Mouse (Mus musculus) testis, postnatal 10 days (tissue): Measurements from ENCODE around the gene Brd3os.
A peak's percentile ranks its signal among the peaks of the same experiment; 100 is the strongest.

Experiments used
- DNase-seq: peaks from one replicate; pipeline ENCODE4 v3.0.0; 2021; ENCODE audit warnings: low spot score

Gene Brd3os

GRCm38 (mm10) chr2:27469292-27469990 is 27.3 kb downstream of the Brd3os start:
- DNase-seq: no peak

DNA sequence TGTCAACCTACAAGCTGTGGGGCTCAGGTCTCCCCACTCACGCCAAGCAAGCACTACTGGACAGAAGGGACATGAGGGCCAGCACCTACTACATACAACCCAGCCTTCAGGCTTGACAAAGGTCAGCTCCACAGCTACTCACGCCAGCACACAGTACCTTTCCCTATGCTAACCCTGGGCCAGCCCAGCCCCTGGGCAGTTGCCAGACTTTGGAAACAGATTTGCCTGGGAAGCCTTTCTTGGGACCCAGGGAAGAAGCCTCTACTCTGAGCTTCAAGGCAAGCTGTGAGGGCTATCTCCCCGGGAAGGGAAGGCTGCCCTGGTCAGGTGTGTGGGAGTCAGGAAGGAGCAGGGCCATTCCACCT is 27.8 kb downstream of the Brd3os start:
- DNase-seq: no peak

GRCm38 (mm10) chr2:27470535-27470934 is 28.4 kb downstream of the Brd3os start:
- no peak for DNase-seq

GRCm38 (mm10) chr2:27471170-27471584 is 29.1 kb downstream of the Brd3os start:
- DNase-seq: no peak

DNA sequence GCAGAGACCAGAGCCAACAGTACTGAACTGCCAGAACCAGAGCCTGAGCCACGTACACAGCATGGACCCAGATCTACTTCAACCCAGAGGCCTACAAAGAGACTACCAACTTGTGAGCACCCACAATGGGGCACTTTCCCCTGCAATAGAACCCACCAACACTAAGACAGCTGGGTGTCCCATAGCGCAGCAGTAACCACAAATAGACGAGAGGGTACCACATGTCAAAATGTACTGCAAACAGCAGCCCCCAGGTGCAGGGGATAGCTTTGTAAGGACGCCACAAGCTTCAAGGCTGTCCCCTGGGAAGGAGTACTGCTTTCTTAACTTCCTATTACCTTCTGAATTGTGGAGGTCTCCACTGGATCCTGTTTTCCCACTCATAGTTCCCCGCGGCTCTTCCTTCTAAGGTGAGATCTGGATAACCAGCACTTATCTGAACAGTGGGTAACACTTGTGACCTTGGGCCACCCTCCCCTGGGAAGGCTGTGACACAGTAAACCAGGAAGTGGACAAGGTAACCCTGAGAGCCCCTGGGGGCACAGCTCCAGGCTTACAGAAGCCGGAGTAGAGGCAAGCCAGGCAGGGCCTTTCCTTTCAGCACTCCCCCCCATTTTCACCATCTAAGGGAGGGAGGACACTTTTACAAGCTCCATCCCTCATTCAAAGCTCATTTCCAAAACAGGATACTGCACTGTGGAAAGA is 31.1 kb downstream of the Brd3os start:
- peak; percentile 44 for DNase-seq

DNA sequence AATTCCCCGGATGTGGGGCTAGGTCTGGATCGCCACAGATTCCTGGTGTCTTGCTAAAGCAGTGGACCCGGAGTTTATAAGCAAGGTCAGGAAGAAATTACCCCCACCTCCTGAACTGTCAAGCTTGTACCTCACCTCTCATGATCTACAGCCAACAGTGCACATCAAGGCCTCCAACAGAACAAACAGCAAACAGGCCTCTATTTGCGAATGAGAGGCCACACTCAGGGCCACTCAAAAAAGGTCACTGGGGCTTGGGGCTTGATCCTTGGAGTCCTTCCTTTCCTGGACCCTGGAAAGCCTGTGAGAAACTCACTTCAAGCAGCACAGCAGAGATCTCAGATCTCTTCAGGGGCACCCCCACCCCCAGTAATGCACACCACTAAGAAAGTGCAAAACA is 31.8 kb downstream of the Brd3os start:
- DNase-seq: peak; percentile 38

GRCm38 (mm10) chr2:27474621-27475484 is 32.7 kb downstream of the Brd3os start:
- DNase-seq: peak; percentile 66

DNA sequence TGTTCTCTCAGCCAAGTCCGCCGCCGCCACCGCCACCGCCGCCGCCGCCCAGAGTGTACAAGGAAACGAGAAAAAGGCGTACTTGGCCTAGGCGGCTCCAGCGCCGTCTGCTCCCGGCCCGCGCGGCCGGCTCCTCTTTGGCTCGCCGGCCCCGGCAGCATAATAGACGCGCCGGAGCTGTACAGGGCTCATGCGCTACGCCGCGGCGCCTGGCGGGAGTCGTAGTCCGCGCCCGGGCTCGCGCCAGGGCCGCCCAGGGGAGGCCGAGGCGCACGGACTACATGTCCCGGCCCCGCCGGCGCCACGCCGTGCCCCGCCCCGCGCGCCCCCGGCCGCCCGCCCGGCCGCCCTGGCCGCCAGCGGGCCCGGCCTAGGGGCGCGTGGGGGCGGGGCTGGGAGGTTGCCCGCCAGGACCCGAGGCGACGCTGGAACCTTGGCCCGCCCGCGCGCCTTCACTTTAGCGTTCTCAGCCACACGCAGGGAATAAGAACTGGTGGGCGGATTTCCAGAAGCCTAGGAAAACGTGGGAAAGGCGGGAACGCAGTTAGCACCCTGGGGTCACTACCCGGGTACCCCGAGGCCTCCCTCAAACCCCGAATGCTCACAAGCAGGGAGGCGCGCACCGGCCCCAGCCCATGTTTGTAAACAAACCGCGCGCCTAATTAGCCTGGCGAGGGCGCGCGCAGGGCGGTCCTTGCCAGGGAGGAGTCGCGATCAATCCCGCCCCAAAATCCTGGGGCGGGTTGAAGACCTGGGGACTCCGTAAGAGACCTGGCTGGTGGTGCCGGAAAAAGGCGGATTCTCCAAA is 33.6 kb downstream of the Brd3os start:
- peak; percentile 94 for DNase-seq

DNA sequence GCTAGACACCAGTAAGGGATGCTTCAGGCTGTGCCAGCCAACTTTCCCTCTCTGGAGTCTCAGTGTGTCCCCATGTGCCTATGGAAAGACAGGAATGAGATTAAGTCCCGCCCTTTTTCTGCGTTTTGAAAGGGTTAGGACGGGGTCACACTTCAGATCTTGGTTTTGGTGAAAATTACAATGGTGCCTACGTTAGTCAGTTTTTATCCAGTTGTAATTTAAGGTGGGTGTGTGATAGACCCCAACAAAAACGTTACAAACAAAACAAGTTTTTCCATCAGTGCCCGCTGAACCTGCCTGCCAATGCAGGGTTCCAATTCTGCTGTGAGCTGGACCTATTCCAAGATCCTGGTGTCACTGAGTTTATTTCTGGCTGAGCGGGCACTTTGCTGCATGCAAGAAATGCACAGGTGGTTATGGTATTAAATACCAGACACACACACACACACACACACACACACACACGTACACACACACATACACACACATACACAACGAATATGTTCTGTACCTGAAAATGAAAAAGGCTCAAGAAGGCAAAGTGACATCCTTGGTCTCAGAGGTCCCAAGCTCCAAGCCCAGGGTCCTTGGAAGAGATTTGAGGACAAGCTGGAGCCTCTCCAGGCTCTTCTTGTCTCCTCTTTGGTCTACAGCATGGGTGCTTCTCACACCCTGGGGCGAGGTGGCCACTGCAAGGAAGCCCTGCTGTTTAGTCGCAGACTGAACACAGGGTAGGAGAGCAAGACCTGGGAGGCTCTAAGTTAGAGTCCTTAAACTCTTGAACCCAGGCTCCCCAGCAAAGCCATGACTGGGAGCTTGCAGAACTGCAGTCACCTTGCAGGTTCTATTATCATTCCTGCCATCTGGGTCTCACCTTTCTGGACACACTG is 34.4 kb downstream of the Brd3os start:
- peak; percentile 51 for DNase-seq

- no peak for DNase-seq
These were observed 37.7 kb downstream of the Brd3os start for GRCm38 (mm10) chr2:27479821-27480220.

- no peak for DNase-seq
These were observed 38.2 kb downstream of the Brd3os start for GRCm38 (mm10) chr2:27480367-27480766.

DNA sequence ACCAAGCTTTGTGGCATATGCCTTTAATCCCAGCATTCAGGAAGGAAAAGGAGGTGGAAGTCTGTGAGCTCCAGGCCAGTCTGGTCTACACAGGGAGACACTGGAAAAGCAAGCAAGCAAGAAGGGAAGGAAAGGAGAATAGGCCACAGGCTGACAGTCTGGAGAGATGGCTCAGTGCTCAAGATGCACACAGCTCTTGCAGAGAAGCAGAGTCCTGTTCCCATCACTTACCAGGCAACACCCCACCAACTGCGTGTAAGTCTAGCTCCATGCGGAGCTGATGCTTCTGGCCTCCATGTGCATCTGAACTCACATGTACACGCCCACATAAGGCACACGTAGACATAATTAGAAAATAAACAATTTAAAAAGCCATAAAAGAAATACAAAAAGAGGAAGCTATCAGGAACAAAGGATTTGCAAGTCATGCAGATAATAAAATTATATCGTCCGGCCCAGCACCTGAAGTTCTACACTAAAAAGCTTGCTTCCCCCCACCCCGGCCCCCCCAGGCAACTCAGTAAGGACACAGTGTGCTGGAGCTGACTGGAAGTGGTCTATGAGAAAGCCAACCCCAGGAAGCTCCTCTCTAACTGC is 40.2 kb downstream of the Brd3os start:
- no peak for DNase-seq

- no peak for DNase-seq
These were observed 44.6 kb downstream of the Brd3os start for GRCm38 (mm10) chr2:27486725-27487124.

- DNase-seq: no peak
These were observed 45.4 kb downstream of the Brd3os start for GRCm38 (mm10) chr2:27487336-27488049.

GRCm38 (mm10) chr2:27488362-27488761 is 46.2 kb downstream of the Brd3os start:
- DNase-seq: no peak

DNA sequence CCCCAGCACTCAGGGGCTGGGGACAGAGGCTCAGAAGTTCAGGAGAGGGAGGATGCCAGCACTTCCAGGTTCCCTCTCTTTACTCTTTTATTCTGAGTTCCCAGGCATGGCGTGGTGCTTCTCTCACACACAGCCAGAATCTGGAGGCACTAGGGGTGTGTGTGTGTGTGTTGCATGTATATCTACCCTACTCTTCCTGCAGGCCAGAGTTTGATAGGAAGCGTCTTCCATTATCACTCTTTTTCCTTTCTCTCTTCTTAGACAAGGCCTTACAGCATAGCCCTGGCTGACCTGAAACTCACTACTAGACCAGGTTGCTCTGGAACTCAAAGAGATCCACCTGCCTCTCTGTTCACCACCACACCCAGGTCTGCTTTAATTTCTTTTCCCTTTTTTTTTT is 48.8 kb downstream of the Brd3os start:
- no peak for DNase-seq
